Mouse (Mus musculus) kidney, adult 2 months (tissue): ENCODE data around the gene Snrpd2.

ENCODE experiments used
- CTCF ChIP-seq: fragments of 200-500 bp; conservative IDR thresholded peaks from 2 replicates; pipeline ENCODE4 v1.5.1; 2011; ENCODE audit warnings: low read depth, mild to moderate bottlenecking, control low read depth, low read length, moderate library complexity, mixed read lengths; ENCODE audit not compliant: insufficient read depth, insufficient read length
- POLR2A ChIP-seq: fragments of 200-500 bp; IDR thresholded peaks from one replicate; pipeline ENCODE4 v1.6.1; 2011; ENCODE audit warnings: low read depth, low read length, control low read depth

- no peak for TF ChIP-seq CTCF
- no peak for TF ChIP-seq POLR2A
Measured at GRCm38 (mm10) chr7:19146793-19147192, 2.7 kb upstream of the Snrpd2 start.
